Mouse (Mus musculus): ENCODE measurements at regions not wholly inside any gene's neighbourhood (a gene's known extent, or its start where the extent isn't known, plus 50 kb on each side); places are given as distances from the start of the nearest gene placed in this dataset.

DNA sequence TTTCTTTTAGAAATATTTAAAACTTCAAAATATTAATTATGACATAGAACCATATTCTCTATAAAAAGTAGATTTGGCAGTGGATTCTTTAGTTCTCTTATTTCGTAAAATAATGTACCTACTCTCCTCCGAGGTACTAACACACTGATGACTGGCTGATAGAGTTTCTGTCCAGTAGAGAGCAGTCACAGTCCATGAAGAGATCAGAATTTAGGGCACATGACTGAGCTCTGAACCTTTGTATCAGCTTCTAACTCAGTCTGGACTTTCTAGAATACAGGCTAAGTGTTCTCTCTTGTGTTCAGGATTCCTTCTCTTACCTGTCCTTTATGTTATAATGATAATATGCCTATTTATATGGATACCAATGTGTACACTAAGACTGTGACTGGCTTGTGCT lies 494.3 kb downstream of the Cd109 start:
- no peak for DNase-seq (ENCODE audit: low spot score in 2 of 2)

DNA sequence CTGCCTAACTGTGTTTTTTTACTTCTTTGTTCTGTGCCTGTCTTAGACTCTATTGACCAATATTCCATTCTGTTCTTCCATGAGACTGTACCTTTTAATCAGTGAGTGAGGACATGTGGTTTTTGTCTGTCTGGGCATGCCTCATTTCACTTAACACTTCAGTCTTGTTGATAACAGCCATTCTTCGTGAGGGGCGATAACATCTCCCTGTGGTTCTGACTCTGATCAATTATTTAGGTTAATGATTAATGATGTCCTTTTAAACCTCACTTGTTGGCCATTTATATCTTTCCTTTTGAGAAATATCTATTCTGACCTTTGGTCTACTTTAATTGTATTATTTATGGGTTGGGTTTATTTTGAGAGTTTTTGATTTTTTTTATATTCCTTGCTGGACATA lies 496.0 kb downstream of the Cd109 start:
- no peak for DNase-seq (ENCODE audit: low spot score in 2 of 2)

DNA sequence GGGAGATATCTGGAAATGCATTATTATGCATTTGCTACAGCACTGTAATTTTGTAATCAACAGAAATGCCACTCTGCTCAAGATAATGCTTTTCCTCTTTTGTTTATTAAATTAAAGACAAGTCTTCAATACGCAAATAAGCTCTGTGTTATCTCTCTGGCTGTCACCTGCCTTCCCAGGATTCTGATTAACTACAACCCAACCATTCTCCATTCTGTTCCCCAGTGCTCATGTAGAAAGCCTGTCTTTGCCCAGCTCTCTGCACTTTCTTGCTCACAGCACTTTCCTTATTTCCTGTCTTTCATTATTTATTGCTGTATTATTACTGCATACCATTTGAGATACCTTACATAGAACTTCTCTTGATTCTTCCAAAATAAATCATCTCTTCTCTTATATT lies 525.6 kb downstream of the Cd109 start:
- no peak for DNase-seq (ENCODE audit: low spot score in 2 of 2)

DNA sequence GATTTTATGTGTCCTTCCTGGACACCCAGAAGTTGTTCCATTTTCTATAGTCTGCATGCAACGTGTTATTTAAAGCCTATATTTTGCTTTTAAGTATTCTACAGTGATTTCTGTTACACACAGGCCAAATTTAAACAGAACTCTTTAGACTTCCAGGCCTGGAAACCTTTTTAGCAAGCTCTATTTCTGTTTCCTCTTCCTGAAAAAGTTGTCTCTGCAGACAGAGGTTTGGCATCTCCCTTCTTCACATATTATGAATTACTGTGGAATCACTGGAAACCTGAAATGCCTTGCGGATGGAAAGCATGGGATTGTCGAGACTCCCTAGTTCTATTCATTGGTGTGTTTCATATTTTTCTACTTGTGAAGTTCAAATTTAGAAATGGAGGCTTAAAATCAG lies 530.7 kb downstream of the Cd109 start:
- DNase-seq (ENCODE audit: low spot score in 2 of 2): no peak

DNA sequence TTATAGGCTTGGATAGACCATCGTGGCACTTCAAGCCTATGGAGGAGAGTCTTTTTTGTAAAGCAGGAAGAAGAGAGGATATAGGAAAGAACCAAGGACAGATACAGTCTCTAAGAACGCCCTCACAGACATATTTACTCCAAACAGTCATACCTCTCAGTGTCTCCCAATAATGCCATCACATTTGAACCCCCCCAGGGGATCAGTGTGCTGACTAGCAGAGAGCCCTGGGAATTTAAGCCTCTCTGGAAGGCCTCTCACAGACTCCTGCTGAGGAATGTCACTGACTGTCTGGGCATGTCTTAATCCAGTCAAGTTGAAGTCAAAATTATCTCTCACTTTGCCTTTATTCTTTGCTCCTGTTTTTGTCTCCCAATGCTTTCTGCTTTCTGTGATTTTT lies 550.2 kb downstream of the Cd109 start:
- no peak for DNase-seq (ENCODE audit: low spot score in 2 of 2)

DNA sequence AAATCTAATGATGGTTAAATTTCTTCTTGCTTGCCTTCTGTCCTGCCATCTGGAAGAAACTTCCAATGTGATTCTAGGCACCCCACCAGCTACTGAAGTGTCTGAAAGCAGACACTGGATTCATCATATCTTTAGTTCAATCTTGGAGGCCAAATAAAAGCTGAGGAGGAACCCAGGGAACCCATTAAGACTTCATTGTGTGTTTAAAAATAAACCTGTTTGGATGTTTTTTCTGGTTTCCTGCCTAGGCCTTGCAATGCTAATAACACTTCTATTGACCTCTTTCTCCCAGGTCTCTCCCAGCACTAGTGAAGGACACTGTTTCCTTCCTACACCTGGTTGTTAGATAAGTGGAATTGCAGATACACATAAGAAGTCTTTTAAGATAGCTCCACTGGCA lies 545.6 kb downstream of the Col12a1 start:
- peak in 1 of 2 experiments; percentile 59 for DNase-seq (ENCODE audit: low spot score in 2 of 2)

DNA sequence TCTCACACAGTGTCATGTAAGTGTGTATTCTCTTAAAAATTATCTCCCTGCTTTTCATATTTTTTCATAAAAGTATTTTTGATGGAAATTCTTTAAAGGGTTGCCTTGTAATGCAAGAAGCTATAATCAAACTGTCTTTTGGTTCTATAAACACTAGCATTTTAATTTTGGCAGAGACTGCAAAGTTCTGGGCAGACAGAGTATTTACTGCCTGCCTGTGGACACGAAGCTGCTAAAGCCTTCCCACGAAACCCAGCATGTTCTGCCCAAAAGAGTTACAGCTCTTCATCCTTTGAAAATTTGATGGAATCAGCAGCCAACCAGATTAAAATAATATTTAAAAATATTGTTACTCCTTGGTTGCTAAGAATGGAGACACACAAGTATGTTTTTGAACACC lies 538.7 kb downstream of the Col12a1 start:
- no peak for DNase-seq (ENCODE audit: low spot score in 2 of 2)

DNA sequence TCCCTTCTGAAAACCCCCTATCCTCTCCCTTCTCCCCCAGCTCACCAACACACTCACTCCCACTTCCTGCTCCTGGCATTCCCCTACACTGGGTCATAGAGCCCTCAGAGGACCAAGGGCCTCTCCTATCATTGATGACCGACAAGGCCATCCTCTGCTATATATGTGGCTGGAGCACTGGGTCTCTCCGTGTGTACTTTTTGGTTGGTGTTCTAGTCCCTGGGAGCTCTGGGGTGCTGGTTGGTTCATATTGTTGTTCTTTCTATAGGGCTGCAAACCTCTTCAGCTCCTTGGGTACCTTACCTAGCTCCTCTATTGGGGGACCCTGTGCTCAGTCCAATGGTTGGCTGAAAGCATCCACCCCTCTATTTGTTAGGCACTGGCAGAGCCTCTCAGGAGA lies 523.2 kb downstream of the Col12a1 start:
- no peak for DNase-seq (ENCODE audit: low spot score in 2 of 2)

DNA sequence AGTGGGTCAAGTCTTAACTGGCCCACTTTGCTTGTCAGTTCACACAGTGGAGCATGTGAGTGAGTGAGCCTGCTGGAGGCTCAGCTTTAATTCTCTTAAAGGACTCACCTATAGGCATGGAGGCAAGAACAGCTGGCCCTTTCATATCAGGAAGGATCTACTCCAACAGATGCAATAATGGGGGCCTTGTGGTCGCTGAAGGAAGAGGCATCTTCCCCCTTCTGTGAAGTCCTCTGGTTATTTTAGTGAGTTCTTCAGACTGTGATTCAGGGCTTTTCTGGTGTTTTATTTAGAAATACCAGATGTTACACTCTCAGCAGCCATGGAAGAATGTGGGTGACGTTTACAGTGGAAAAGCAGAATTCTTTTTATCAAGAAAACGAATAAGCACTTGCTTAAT lies 516.9 kb downstream of the Col12a1 start:
- DNase-seq (ENCODE audit: low spot score in 2 of 2): no peak

DNA sequence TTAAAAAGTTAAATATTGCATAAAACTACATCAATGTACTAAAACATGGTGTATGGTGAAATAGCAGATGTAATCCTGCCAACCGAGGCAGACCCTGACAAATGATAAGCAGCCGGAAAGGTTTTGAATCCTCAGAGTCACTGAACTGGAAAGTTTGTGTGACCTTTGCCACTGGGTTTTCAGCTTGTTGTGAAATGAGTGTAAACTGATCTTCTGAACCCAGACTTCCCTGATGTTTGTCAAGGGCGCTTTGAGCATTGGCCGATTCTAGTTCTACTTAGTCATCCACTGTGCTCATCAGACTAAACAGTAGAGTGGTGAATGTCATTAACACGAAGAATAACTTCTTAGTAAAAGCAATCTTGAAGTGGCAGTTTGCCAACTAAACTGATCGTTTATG lies 505.3 kb downstream of the Col12a1 start:
- DNase-seq (ENCODE audit: low spot score in 2 of 2): no peak

DNA sequence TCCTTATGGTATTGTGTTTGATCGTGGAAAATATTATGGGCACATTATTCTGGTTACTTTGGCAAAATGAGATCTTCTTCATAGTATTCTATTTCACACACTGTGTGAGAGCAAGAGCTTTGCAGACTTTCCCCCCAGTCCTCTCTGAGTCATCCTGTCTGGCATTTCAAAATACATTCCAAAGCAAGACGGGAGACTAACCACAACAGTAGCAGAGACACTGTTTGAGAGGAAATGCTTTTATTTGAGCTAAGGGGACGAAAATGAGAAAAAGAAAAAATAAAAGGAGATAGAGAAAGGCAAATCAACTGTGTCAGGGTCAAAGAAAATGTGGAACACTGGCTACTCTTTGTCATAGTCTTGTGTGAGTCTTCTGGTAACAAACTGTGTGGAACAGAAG lies 502.6 kb downstream of the Col12a1 start:
- no peak for DNase-seq (ENCODE audit: low spot score in 2 of 2)

DNA sequence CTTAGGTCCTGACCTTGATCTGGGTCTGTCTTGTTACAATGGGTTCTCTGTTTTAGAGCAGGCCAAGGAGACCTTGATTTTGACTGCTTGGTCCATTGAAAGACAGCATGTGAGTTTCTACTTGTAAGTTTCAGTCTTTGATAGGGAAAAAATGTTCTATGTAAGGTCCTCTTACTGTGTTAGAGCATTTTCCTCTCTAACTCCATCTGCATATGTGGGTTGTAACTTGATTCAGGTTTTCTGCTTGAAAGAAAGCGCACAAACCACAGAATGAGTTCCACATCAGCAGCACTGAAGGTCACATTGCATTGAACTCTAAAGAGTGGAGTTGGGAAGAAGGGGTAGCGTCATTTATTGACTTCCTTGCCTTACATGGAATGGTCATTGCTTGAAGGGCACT lies 502.2 kb downstream of the Col12a1 start:
- no peak for DNase-seq (ENCODE audit: low spot score in 2 of 2)

DNA sequence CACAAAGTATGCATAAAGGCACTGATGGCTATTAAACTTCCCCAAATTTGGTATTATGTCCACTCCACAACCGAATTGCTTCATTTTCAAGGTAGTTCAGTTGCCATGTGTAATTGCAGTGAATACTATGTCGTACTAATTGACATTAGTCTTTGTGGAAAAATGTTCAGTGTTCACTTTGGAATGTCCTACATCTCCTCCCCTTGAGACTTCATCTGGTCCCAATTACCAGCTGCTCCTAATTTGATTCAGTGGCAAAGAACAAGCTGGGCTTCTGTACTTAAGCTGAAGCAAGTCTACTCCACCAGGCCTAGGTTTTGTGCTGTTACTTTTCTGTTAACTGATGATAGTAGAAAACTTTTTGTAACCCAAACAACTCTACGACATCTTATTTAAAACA lies 485.6 kb downstream of the Col12a1 start:
- DNase-seq (ENCODE audit: low spot score in 2 of 2): no peak

DNA sequence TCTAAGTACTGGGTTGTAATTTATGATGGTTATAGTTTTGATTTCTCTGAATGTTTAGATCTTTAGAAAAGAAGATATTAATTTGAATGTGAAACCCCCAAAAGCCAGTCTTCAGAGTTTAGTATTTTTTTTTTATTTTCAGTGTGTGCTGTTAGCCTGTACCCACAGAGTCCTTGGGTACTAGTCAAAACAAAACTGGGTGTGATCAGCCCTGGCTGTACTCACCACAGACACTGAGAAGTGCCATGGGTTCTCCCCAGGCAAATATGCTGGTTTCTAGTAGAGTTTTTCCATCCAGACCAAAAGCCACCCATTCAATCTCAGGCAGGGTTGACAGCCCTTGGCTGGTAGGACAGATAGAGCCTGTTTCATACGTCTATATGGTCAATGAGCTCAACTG lies 484.9 kb downstream of the Col12a1 start:
- no peak for DNase-seq (ENCODE audit: low spot score in 2 of 2)

DNA sequence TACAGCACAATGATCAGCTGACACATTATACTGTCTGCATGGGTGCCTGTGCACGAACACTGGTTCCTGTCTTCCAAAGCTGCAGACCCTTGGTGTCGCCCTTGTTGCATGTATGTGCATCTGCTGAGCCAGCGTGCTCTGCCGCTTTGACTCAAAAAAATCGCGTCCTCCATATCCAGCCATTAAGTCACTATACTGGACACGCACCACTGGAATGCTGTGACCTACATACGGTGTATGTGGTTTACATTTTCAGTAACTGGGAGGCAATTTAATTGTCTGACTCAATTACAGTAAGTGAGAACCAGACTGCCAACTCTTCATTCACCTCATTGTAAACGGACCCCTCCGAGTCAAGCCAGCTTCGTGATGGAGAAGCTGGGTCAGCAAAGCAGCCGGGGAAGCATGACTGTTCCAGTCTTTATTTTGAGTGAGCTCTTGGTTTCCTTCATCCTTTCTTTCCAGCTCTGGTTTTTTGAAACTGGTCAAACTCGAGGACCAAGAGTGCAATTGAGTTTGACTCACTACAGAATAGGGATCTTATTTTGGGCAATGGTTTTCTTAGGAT lies 448.9 kb downstream of the Col12a1 start:
- no peak for DNase-seq (ENCODE audit: low spot score in 2 of 2)

DNA sequence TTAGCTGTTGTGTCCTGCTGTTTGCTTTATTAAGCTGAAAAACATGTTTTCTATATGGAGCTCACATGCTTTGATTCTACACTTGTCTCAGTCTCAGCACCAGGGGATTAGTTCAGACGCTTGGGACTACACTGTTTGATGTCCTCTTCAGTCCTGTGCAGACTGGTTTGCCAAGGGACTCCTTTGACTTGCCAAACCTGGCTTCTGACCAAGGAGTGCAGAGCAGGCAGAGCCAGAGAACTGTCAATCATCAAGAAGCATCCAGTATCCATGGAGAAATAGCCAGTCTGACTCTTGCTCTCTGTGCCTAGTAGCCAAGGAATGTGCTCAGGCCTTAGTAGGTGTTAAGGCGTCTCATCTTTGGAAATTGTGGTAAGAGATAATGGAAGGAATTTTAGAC lies 448.4 kb downstream of the Col12a1 start:
- DNase-seq (ENCODE audit: low spot score in 2 of 2): peak; percentile 28 to 34

DNA sequence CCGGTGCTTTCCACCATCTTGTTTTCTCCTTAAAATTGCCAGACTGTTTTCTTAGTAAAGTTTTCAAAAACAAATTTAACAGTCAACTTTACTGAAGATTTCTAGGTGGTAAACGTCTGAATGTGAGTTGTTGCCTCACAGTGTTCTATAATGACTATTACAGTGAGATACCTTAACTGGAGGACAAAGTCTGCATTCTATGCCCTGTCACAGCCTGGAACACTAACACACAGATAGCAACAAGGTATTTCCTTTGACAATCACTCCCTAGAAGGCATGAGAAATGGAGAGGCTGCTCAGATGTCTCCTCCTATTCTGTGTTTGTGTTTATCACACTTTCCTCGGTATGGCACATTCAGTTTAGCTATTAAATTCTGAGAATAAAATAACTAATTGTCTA lies 430.8 kb downstream of the Col12a1 start:
- DNase-seq (ENCODE audit: low spot score in 2 of 2): no peak

DNA sequence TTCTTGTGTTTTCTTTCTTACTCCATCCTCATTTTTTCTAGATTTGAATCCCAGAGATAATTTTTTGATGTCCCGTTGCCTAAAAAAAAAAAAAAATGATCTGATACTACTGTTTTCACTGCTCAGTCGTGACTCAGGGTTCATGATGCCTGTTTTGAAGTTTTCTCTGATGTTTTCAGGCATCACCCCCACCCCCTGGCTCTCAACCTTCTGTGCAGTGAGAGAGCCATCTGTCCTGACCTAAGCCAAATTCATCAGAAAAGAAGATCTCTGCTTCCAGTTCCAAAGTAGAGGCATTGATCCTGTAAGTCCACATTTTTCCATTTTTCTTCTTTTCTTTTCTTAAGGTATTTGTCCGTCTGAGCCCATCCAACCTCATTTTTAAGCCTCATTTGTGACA lies 423.3 kb downstream of the Col12a1 start:
- DNase-seq (ENCODE audit: low spot score in 2 of 2): no peak

DNA sequence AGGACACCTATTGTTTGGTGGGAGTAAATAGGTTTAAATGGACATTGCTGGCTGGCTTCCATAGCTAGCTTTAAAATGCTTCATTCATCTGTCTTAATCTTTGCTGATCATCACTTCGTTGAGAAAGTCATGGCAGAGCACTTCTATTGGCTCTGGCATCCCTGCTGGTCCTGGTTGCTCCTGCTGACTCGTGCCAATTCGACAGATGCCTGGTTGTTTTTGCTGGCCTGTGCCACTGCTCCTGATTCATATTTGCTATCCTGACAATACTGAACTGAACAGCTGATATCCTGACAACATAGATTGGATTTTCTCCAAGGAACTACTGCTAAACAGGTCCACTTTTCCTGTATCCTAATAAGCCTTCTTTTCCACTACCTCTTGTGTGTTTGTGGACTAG lies 417.1 kb downstream of the Col12a1 start:
- DNase-seq (ENCODE audit: low spot score in 2 of 2): no peak

DNA sequence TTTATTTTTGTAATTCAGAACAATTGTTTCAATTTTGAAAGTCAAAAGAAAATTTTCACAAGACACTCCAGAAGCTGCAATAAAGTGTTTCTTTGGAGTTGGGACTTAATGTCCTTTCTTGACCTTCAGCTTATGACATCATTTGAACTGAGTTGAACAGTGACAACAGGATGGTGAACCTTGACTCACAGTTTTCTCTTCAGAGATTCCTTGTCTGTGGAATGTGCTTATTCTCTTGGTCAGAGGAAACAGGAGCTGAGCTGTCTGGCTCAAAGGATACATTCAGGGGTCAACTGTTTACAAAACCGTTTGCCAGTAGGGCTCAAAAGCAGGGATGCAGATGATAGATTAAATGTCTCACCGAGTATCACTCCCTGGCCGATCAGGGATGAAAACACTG lies 408.0 kb downstream of the Col12a1 start:
- no peak for DNase-seq (ENCODE audit: low spot score in 2 of 2)

DNA sequence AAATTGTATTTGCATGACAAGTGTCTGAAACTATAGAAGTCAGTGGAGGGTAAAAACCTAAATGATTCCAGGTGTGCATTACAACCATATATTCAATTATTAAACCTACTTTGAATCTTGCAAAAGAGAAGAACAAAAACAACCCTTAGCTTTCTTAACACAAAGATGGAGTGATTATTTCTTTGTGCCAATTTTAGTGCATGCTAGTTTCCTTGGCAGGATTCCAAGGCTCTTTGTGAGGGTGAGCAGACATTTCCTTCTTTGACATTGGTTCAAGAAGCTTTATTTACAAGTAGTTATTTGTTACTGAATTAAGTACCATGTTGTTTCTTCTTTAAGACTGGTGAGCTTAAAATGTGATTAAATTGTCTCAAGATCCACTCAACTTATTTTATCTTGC lies 401.2 kb downstream of the Col12a1 start:
- no peak for DNase-seq (ENCODE audit: low spot score in 2 of 2)

DNA sequence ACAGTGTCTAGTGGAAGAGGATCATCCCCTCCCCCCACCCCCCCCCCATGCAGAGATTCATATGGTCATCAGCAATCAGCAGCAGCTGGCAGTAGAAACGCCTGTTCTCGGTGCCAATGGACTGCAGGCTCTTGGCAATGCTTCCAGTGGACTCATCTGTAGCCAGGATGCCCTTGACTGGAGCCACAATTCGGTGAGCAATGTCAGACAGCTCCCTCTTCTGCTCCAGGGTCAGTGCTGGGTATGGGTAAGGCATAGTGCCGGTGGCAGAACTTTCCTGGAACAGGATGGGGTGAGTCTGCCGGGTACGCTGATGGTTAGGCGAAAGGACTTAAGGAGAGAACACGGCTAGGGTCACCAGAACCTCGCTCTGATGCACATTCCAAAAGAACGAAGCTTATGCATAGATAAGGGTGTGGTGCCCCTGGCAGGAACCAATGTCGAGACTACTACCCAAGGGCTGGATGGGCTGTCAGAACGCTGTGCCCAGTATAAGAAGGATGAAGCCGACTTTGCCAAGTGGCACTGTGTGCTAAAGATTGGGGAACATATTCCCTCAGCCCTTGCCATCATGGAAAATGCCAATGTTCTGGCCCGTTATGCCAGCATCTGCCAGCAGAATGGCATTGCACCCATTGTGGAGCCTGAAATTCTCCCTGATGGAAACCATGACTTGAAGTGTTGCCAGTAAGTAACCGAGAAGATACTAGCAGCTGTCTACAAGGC lies 372.1 kb downstream of the Col12a1 start:
- DNase-seq (ENCODE audit: low spot score in 2 of 2): peak; percentile 2 to 10

DNA sequence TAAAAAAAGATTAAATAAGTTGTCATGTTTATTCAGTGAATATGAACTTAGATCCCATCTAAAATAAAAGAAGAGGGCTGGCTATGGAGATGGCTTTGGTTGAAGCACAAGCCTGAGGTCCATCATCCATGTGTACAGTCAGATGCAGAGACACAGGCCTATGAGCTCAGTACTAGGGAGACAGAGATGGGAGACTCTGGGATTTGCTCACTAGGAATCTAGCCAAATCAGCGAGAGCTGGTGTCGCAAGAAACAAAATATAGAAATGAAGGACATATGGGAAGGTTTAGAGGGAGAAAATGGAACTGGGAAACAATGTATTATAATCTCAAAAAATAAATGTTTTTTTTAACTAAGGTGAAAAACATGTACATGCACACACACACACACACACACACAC lies 326.6 kb downstream of the Col12a1 start:
- DNase-seq (ENCODE audit: low spot score in 2 of 2): no peak

DNA sequence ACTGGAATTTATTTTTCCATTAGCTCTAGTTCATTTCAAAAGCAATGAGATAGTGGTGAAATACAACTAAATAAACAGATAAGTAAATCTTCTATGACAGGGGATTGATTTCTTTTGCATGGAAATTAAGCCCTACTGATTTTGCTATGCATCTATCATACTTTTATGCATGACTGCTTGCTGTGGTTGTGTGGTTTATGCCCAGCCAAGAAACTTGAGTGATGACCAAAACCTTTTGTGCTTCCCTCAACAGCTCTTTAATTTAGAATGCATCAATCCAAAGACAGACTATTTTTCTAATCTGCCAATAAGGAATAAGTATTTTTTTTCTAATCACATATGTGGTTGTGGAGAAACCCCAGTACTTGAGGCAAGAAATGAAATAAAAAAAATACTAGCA lies 303.6 kb downstream of the Col12a1 start:
- no peak for DNase-seq (ENCODE audit: low spot score in 2 of 2)

Measured in heart, adult 9 months (tissue).